Mouse (Mus musculus) liver, adult 2 months (tissue): ENCODE measurements around the gene Apom.

Source experiments
- CTCF ChIP-seq: fragments of 200-500 bp; IDR thresholded peaks from 2 replicates; pipeline ENCODE4 v1.5.1; 2011; ENCODE audit warnings: low read depth, low read length, control low read depth
- POLR2A ChIP-seq: fragments of 200-500 bp; IDR thresholded peaks from 2 replicates; pipeline ENCODE4 v1.6.1; 2011; ENCODE audit warnings: low read length, control low read depth; ENCODE audit not compliant: insufficient read depth; ENCODE audit errors: extremely low read depth

GRCm38 (mm10) chr17:35092403-35093198 is 39.2 kb downstream of the Apom start:
- TF ChIP-seq POLR2A (no peak), CTCF (no peak)
